Mouse (Mus musculus) embryonic fibroblast, embryonic 13.5 days (primary cell): ENCODE data around the gene Muc5ac.
"Not testable (repeated sequence)": the region's sequence is repeated elsewhere in the genome, so short reads cannot be mapped to it uniquely, and the experiment has no call there.

Source experiments
- CTCF ChIP-seq: IDR thresholded peaks from 2 replicates; pipeline ENCODE4 v1.5.1; 2011; ENCODE audit warnings: mild to moderate bottlenecking, control low read depth, low read length, moderate library complexity, borderline replicate concordance; ENCODE audit not compliant: insufficient read depth
- POLR2A ChIP-seq: IDR thresholded peaks from 2 replicates; pipeline ENCODE4 v1.6.1; 2011; ENCODE audit warnings: low read depth, mild to moderate bottlenecking, control low read depth, low read length, moderate library complexity

DNA sequence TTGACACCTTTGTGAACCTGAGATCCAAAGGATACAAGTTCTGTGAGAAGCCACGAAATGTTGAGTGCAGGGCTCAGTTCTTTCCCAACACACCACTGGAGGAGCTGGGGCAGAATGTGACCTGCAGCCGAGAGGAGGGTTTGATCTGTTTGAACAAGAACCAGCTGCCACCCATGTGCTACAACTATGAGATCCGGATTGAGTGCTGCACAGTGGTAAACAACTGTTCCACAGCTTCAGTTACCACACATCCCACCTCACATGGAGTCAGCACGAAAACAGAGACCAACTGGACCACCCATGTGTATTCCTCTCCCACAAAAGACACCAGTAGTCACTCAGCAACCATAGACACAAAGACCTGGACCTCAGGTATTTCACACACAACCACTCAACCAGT is 21.2 kb downstream of the Muc5ac start:
- not testable (repeated sequence) for TF ChIP-seq CTCF, POLR2A
